Mouse (Mus musculus): ENCODE measurements at regions not wholly inside any gene's neighbourhood (a gene's known extent, or its start where the extent isn't known, plus 50 kb on each side); places are given as distances from the start of the nearest gene placed in this dataset.

GRCm38 (mm10) chr7:72900816-72901215 is 474.5 kb upstream of the Rgma start:
- 74% methylated on average over 6 of the region's 6 CpGs for WGBS
- no peak for ATAC-seq (ENCODE audit: low FRiP score)
- no peaks in the 10 kb centered on the region for H3K9me3 ChIP-seq

GRCm38 (mm10) chr7:72905891-72906290 is 469.4 kb upstream of the Rgma start:
- ATAC-seq (ENCODE audit: low FRiP score) = no peak
- H3K27ac ChIP-seq = no peak overlapping the region
- no peaks in the 10 kb centered on the region for H3K36me3 ChIP-seq
- H3K27me3 ChIP-seq = no peaks in the 10 kb centered on the region
- H3K4me2 ChIP-seq = no peak overlapping the region
- no peaks in the 10 kb centered on the region for H3K9me3 ChIP-seq
- peaks cover 11% of the 10 kb centered on the region for H3K4me1 ChIP-seq (replicated peaks)
- no peak overlapping the region for H3K9ac ChIP-seq
- 35% methylated on average over 2 of the region's 2 CpGs for WGBS
- H3K4me3 ChIP-seq = no peak overlapping the region

More at GRCm38 (mm10) chr7:72900816-72901215, 474.5 kb upstream of the Rgma start:
- Histone ChIP-seq H3K27me3 (no peaks in the 10 kb centered on the region), H3K9ac (no peak overlapping the region), H3K4me1 (replicated peaks) (peaks cover 4% of the 10 kb centered on the region), H3K4me3 (no peak overlapping the region), H3K27ac (no peak overlapping the region), H3K4me2 (no peak overlapping the region), H3K36me3 (no peaks in the 10 kb centered on the region)

- peak overlapping the region; percentile 52; the same call in 1 of the 2 replicates for H3K27ac ChIP-seq
- H3K4me2 ChIP-seq = no peak overlapping the region
- ATAC-seq (ENCODE audit: low FRiP score) = no peak
- H3K36me3 ChIP-seq = no peaks in the 10 kb centered on the region
- 45% methylated on average over 4 of the region's 4 CpGs for WGBS
- no peaks in the 10 kb centered on the region for H3K9me3 ChIP-seq
- H3K9ac ChIP-seq = no peak overlapping the region
- H3K27me3 ChIP-seq = no peaks in the 10 kb centered on the region
- H3K4me1 ChIP-seq (replicated peaks) = peaks cover 11% of the 10 kb centered on the region
- H3K4me3 ChIP-seq = no peak overlapping the region
These were observed 468.8 kb upstream of the Rgma start for GRCm38 (mm10) chr7:72906536-72906935.

DNA sequence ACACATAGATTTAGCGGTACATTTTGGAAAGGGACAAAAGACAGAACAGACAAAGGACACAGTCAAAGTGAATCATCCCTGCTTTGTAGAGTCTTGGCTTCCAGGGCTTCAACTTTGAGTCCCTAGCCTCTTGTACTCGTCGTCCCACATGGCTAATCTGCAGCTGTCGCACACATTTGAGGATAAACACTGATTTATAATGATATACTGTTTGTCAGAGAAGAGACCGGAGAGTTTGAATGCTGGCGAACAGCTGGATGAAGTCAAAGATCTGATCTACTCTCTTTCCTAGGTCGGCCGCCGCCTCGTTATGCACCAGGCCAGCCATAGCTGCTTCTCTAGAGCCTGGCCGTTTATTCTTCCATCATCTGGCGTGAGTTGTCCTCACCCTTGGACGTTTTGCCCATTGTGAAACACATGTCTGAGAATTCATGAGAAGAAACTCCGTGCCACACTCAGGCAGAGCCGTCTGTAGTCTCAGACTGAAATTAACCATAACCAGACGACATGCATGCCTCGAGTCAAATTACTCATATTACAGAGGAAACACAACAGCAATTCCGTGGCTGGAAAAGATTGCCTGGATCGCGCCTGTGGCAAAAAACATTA is 448.4 kb upstream of the Rgma start:
- H3K9me3 ChIP-seq = no peaks in the 10 kb centered on the region
- no peaks in the 10 kb centered on the region for H3K36me3 ChIP-seq
- H3K27me3 ChIP-seq = no peaks in the 10 kb centered on the region
- no peaks in the 10 kb centered on the region for H3K4me1 ChIP-seq (replicated peaks)
- no peak overlapping the region for H3K9ac ChIP-seq
- H3K27ac ChIP-seq = no peak overlapping the region
- H3K4me2 ChIP-seq = no peak overlapping the region
- H3K4me3 ChIP-seq = no peak overlapping the region
- WGBS = 69% methylated on average over 20 of the region's 20 CpGs
- ATAC-seq (ENCODE audit: low FRiP score) = no peak

DNA sequence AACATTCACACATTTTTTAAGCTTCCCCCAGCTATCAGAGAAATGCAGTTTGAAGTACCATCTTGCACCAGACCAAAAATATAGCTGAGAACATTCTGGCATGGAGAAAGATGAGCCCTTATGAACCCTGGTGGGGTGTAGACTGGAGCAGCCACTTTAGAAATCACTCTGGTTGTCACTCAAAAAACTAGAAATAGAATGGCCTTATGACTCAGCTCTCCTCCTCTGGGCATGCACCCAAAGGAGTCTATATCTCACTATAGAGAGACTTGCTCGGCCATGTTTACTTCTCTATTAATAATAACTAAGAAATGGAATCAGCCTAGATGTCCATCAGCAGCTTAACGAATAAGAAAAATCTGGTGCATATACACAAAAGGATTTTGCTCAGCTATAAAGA is 436.5 kb upstream of the Rgma start:
- H3K27ac ChIP-seq = no peak overlapping the region
- H3K4me2 ChIP-seq = no peak overlapping the region
- ATAC-seq (ENCODE audit: low FRiP score) = no peak
- H3K9me3 ChIP-seq = no peaks in the 10 kb centered on the region
- H3K36me3 ChIP-seq = no peaks in the 10 kb centered on the region
- no peaks in the 10 kb centered on the region for H3K27me3 ChIP-seq
- 83% methylated on average over 2 of the region's 2 CpGs for WGBS
- H3K4me3 ChIP-seq = no peak overlapping the region
- no peak overlapping the region for H3K9ac ChIP-seq
- H3K4me1 ChIP-seq (replicated peaks) = no peaks in the 10 kb centered on the region

DNA sequence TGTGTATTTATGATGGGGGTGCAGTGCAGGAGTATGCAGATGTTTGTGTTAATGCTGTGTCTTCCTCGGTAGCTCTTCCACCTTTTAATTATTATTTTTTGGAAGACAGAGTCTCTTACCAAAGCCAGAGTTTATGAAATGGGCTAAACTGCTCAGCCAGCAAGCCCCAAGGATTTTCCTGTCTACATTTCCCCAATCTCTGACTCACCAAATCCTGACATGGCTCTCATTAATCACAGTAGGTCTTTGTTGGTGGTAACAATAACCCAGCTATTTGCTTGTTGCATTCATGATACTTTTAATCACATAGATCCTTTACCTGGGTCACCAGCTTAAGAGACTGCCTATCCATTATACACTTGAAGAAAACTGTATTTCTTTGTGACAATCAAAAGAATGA is 427.8 kb upstream of the Rgma start:
- no peaks in the 10 kb centered on the region for H3K27me3 ChIP-seq
- no peaks in the 10 kb centered on the region for H3K9me3 ChIP-seq
- no peak overlapping the region for H3K4me3 ChIP-seq
- no peak overlapping the region for H3K9ac ChIP-seq
- peaks cover 19% of the 10 kb centered on the region for H3K4me1 ChIP-seq (replicated peaks)
- no peak overlapping the region for H3K27ac ChIP-seq
- no peak overlapping the region for H3K4me2 ChIP-seq
- 80% methylated on average over 1 of the region's 1 CpGs for WGBS
- H3K36me3 ChIP-seq = no peaks in the 10 kb centered on the region
- no peak for ATAC-seq (ENCODE audit: low FRiP score)

DNA sequence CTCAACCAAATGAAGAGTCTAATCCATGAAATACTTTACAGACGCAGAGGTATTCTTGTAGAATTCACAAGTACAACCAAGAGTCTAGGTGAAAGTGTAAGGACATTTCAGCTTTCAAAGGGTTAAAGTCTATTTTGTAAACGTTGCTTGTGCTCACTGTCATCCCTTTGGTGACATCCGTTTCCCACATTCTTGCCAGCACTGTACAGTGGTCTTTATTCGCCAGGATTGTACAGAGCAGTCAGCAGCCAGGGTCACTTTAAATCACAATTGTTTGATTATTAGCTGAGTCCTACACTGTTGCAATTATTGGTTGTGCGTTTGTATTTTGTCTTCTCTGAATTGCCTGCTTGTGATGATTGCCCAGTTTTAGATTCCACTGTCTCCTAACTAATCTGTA is 427.3 kb upstream of the Rgma start:
- Histone ChIP-seq H3K4me3 (no peak overlapping the region), H3K4me1 (replicated peaks) (peaks cover 19% of the 10 kb centered on the region), H3K4me2 (no peak overlapping the region), H3K27me3 (no peaks in the 10 kb centered on the region), H3K27ac (no peak overlapping the region), H3K36me3 (no peaks in the 10 kb centered on the region), H3K9me3 (no peaks in the 10 kb centered on the region), H3K9ac (no peak overlapping the region)
- 40% methylated on average over 5 of the region's 5 CpGs for WGBS
- ATAC-seq (ENCODE audit: low FRiP score) = no peak

DNA sequence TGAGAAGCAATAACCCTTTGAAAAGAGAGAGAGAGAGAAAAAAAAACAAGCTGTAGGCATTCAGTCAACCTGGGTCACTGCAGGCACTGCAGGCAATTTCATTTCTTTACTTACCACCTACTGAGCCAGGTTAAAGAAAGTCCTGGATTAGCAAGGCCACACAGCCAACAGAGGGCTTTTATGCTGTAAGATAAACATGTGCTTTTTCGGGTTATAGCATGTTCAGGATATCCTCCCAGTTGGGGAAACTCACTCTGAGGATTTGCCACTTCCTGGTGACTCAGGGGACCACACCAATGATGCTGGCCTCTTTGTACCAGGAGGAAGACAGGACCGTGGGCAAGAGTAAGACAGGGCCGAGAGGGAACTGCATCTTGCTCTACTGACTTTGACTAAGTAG is 426.6 kb upstream of the Rgma start:
- Histone ChIP-seq H3K4me3 (no peak overlapping the region), H3K9ac (no peak overlapping the region), H3K36me3 (no peaks in the 10 kb centered on the region), H3K27me3 (no peaks in the 10 kb centered on the region), H3K27ac (no peak overlapping the region; the same call in 1 of the 2 replicates), H3K4me1 (replicated peaks) (peaks cover 19% of the 10 kb centered on the region), H3K9me3 (no peaks in the 10 kb centered on the region), H3K4me2 (no peak overlapping the region)
- 51% methylated on average over 3 of the region's 3 CpGs for WGBS
- ATAC-seq (ENCODE audit: low FRiP score) = no peak

DNA sequence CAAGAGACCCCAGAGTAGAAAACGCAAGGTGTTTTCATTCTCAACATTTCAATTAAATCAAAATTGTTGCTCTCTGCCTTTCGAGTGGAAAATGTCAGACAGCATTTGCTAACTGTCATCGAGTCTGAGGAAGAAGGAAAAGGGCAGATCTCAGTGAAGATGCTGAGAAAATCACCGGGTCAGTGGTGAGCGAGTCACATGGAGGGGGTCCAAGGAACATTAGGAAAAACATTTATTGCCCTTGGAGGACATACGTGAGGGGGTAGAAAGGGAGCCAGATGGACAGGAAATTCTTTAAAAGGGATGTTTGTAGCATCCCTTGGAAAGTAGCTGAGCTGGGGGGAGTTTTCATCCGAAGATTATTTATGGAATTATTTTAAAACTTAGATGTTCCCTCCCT is 425.4 kb upstream of the Rgma start:
- Histone ChIP-seq H3K4me2 (no peak overlapping the region), H3K27ac (no peak overlapping the region), H3K4me1 (replicated peaks) (peaks cover 19% of the 10 kb centered on the region), H3K36me3 (no peaks in the 10 kb centered on the region), H3K27me3 (no peaks in the 10 kb centered on the region), H3K9ac (no peak overlapping the region), H3K9me3 (no peaks in the 10 kb centered on the region), H3K4me3 (no peak overlapping the region)
- 72% methylated on average over 7 of the region's 7 CpGs for WGBS
- no peak for ATAC-seq (ENCODE audit: low FRiP score)

- H3K27me3 ChIP-seq = no peaks in the 10 kb centered on the region
- ATAC-seq (ENCODE audit: low FRiP score) = no peak
- H3K9ac ChIP-seq = no peak overlapping the region
- H3K4me3 ChIP-seq = no peak overlapping the region
- no peak overlapping the region for H3K4me2 ChIP-seq
- no peaks in the 10 kb centered on the region for H3K9me3 ChIP-seq
- 61% methylated on average over 4 of the region's 4 CpGs for WGBS
- no peaks in the 10 kb centered on the region for H3K36me3 ChIP-seq
- H3K4me1 ChIP-seq (replicated peaks) = peaks cover 16% of the 10 kb centered on the region
- H3K27ac ChIP-seq = no peak overlapping the region
These were observed 417.6 kb upstream of the Rgma start for GRCm38 (mm10) chr7:72957674-72958073.

DNA sequence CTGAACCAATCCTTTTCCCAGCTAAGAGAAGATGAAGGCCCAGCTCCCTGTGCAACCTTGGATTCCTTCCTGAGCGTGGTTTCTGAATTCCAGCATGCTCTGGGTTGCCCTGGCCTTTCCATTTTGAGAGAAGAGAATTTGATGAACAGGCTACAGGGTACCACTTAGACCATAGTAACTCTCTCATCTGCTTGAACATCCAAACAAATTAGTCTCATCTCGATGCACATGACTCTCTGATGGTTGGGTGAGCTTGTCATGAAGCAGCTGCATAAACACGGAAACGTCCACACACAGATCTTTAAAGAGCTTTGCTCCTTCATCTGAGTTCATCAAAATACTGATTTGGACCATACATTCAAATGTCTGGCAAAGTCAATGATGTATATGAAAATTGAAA is 414.0 kb upstream of the Rgma start:
- H3K9ac ChIP-seq = no peak overlapping the region
- ATAC-seq (ENCODE audit: low FRiP score) = no peak

GRCm38 (mm10) chr7:72962815-72963214 is 412.5 kb upstream of the Rgma start:
- Histone ChIP-seq H3K9ac (no peak overlapping the region), H3K4me1 (replicated peaks) (peaks cover 24% of the 10 kb centered on the region), H3K36me3 (no peaks in the 10 kb centered on the region), H3K4me3 (no peak overlapping the region), H3K9me3 (no peaks in the 10 kb centered on the region), H3K27me3 (no peaks in the 10 kb centered on the region), H3K4me2 (no peak overlapping the region), H3K27ac (peak overlapping the region; percentile 36)
- 22% methylated on average over 3 of the region's 3 CpGs for WGBS
- ATAC-seq (ENCODE audit: low FRiP score) = no peak

More for the DNA sequence above, 414.0 kb upstream of the Rgma start:
- no peaks in the 10 kb centered on the region for H3K9me3 ChIP-seq
- no peak overlapping the region for H3K27ac ChIP-seq
- H3K36me3 ChIP-seq = no peaks in the 10 kb centered on the region
- WGBS = 66% methylated on average over 4 of the region's 4 CpGs
- no peak overlapping the region for H3K4me2 ChIP-seq
- H3K27me3 ChIP-seq = no peaks in the 10 kb centered on the region
- peaks cover 24% of the 10 kb centered on the region for H3K4me1 ChIP-seq (replicated peaks)
- no peak overlapping the region for H3K4me3 ChIP-seq

DNA sequence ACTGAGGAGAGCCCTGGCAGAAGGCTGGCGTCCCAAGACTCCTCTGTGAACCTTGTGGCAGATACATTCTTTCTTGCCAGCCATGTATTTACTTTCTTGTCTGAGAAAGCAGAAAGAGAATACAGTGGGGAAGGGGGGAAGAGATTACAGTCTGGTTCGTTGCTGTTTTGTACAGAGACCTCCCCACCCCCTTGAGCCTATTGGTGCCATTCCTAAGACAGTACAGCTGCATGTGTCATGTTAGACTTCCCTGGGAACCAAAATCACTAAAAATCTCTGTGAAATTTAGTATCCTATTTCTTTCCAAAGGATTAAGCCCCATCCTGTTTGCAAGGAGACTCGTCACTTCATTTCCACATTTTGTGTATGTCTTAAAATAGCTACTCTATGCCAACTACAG is 411.4 kb upstream of the Rgma start:
- no peaks in the 10 kb centered on the region for H3K9me3 ChIP-seq
- no peaks in the 10 kb centered on the region for H3K27me3 ChIP-seq
- 85% methylated on average over 3 of the region's 3 CpGs for WGBS
- peak overlapping the region; percentile 36; the same call in 1 of the 2 replicates for H3K27ac ChIP-seq
- no peak overlapping the region for H3K4me3 ChIP-seq
- H3K36me3 ChIP-seq = no peaks in the 10 kb centered on the region
- no peak overlapping the region for H3K9ac ChIP-seq
- H3K4me1 ChIP-seq (replicated peaks) = peaks cover 24% of the 10 kb centered on the region
- H3K4me2 ChIP-seq = no peak overlapping the region
- ATAC-seq (ENCODE audit: low FRiP score) = no peak

Measured in hindbrain, embryonic 13.5 days (tissue).